Mouse (Mus musculus): ENCODE measurements around the gene Borcs5. TPM values are rescaled to one million over a fixed set of nuclear protein-coding genes. Genes with fewer than 3 reads are reported as not detected.
"Not testable (repeated sequence)": the region's sequence is repeated elsewhere in the genome, so short reads cannot be mapped to it uniquely, and the experiment has no call there.

Borcs5 gene
- polyA plus RNA-seq, 1 experiment = 17.4 TPM

- DNase-seq (ENCODE audit: low spot score) = no peak
Observed at GRCm38 (mm10) chr6:134670881-134671411, 31.6 kb downstream of the Borcs5 start.

GRCm38 (mm10) chr6:134673712-134674111 is 34.4 kb downstream of the Borcs5 start:
- not testable (repeated sequence) for DNase-seq (ENCODE audit: low spot score)

GRCm38 (mm10) chr6:134677504-134677903 is 38.2 kb downstream of the Borcs5 start:
- DNase-seq (ENCODE audit: low spot score) = no peak

GRCm38 (mm10) chr6:134678037-134678436 is 38.7 kb downstream of the Borcs5 start:
- DNase-seq (ENCODE audit: low spot score) = no peak

GRCm38 (mm10) chr6:134679330-134679729 is 40.0 kb downstream of the Borcs5 start:
- not testable (repeated sequence) for DNase-seq (ENCODE audit: low spot score)

GRCm38 (mm10) chr6:134684354-134684915 is 45.1 kb downstream of the Borcs5 start:
- DNase-seq (ENCODE audit: low spot score) = no peak

- DNase-seq (ENCODE audit: low spot score) = no peak
Observed at GRCm38 (mm10) chr6:134685040-134685439, 45.7 kb downstream of the Borcs5 start.

- no peak for DNase-seq (ENCODE audit: low spot score)
Observed at GRCm38 (mm10) chr6:134685515-134685914, 46.2 kb downstream of the Borcs5 start.

- DNase-seq (ENCODE audit: low spot score) = no peak
Observed at GRCm38 (mm10) chr6:134694498-134694897, 55.2 kb downstream of the Borcs5 start.

- DNase-seq (ENCODE audit: low spot score) = no peak
Observed at GRCm38 (mm10) chr6:134694988-134695387, 55.7 kb downstream of the Borcs5 start.

GRCm38 (mm10) chr6:134695625-134696024 is 56.3 kb downstream of the Borcs5 start:
- no peak for DNase-seq (ENCODE audit: low spot score)

- no peak for DNase-seq (ENCODE audit: low spot score)
Observed at GRCm38 (mm10) chr6:134696146-134696545, 56.8 kb downstream of the Borcs5 start.

GRCm38 (mm10) chr6:134696554-134696953 is 57.2 kb downstream of the Borcs5 start:
- DNase-seq (ENCODE audit: low spot score) = no peak

GRCm38 (mm10) chr6:134698243-134698642 is 58.9 kb downstream of the Borcs5 start:
- no peak for DNase-seq (ENCODE audit: low spot score)

GRCm38 (mm10) chr6:134700451-134701210 is 61.3 kb downstream of the Borcs5 start:
- no peak for DNase-seq (ENCODE audit: low spot score)

GRCm38 (mm10) chr6:134701211-134701602 is 61.9 kb downstream of the Borcs5 start:
- DNase-seq (ENCODE audit: low spot score) = no peak

- no peak for DNase-seq (ENCODE audit: low spot score)
Observed at GRCm38 (mm10) chr6:134702184-134702583, 62.9 kb downstream of the Borcs5 start.

- DNase-seq (ENCODE audit: low spot score) = no peak
Observed at GRCm38 (mm10) chr6:134703053-134703690, 63.9 kb downstream of the Borcs5 start.

GRCm38 (mm10) chr6:134706467-134706866 is 67.2 kb downstream of the Borcs5 start:
- DNase-seq (ENCODE audit: low spot score) = no peak

GRCm38 (mm10) chr6:134710020-134710419 is 70.7 kb downstream of the Borcs5 start:
- no peak for DNase-seq (ENCODE audit: low spot score)

- no peak for DNase-seq (ENCODE audit: low spot score)
Observed at GRCm38 (mm10) chr6:134713321-134713720, 74.0 kb downstream of the Borcs5 start.

- DNase-seq (ENCODE audit: low spot score) = no peak
Observed at GRCm38 (mm10) chr6:134713897-134714296, 74.6 kb downstream of the Borcs5 start.

- DNase-seq (ENCODE audit: low spot score) = no peak
Observed at GRCm38 (mm10) chr6:134716168-134716587, 76.9 kb downstream of the Borcs5 start.

Data from urinary bladder, adult 2 months (tissue).